Mouse (Mus musculus) kidney, adult 2 months (tissue): ENCODE data around the gene Hoxa9. TPM values are rescaled to one million over a fixed set of nuclear protein-coding genes. Genes with fewer than 3 reads are reported as not detected.

Experiments
- DNase-seq: peaks from one replicate; pipeline ENCODE4 v3.0.0; 2021
- H3K27ac ChIP-seq: fragments of 200-500 bp; 2 replicates; pipeline ENCODE4 v1.5.1; 2012; ENCODE audit warnings: low read depth, low read length, control low read depth, inconsistent platforms; ENCODE audit not compliant: insufficient read depth
- H3K27me3 ChIP-seq: fragments of 200-500 bp; replicated peaks from 2 replicates; pipeline ENCODE4 v1.6.1; 2012; ENCODE audit warnings: mild to moderate bottlenecking, moderate library complexity, low read length, inconsistent platforms; ENCODE audit not compliant: control insufficient read depth, insufficient read depth
- H3K36me3 ChIP-seq: fragments of 200-500 bp; 2 replicates; pipeline ENCODE4 v1.6.1; 2012; ENCODE audit warnings: mild to moderate bottlenecking, moderate library complexity, low read length, inconsistent platforms; ENCODE audit not compliant: control insufficient read depth, insufficient read depth
- H3K4me1 ChIP-seq: fragments of 200-500 bp; 2 replicates; pipeline ENCODE4 v1.6.1; 2011; ENCODE audit warnings: low read length; ENCODE audit not compliant: control insufficient read depth, insufficient read depth
- H3K4me3 ChIP-seq: fragments of 200-500 bp; 2 replicates; pipeline ENCODE4 v1.5.1; 2011; ENCODE audit warnings: mild to moderate bottlenecking, low read depth, low read length, control low read depth; ENCODE audit not compliant: insufficient read depth
- CTCF ChIP-seq: fragments of 200-500 bp; conservative IDR thresholded peaks from 2 replicates; pipeline ENCODE4 v1.5.1; 2011; ENCODE audit warnings: low read depth, mild to moderate bottlenecking, control low read depth, low read length, moderate library complexity, mixed read lengths; ENCODE audit not compliant: insufficient read depth, insufficient read length
- POLR2A ChIP-seq: fragments of 200-500 bp; IDR thresholded peaks from one replicate; pipeline ENCODE4 v1.6.1; 2011; ENCODE audit warnings: low read depth, low read length, control low read depth
- WGBS: fragments of 180-500 bp; shearing (Covaris S2); methylation state at CpG from one replicate; pipeline ENCODE4 v1.1.7; 2018; 5-methylcytosine and 5-hydroxymethylcytosine counted together
- polyA plus RNA-seq: library from polyadenylated mRNA; depleted of rRNA; stranded (reverse); fragments of >200 nt; gene quantifications from 2 replicates; pipeline ENCODE4 v1.2.3, GENCODE M21; 2012

Gene Hoxa9
- polyA plus RNA-seq, 1 experiment = 36.0 TPM

DNA sequence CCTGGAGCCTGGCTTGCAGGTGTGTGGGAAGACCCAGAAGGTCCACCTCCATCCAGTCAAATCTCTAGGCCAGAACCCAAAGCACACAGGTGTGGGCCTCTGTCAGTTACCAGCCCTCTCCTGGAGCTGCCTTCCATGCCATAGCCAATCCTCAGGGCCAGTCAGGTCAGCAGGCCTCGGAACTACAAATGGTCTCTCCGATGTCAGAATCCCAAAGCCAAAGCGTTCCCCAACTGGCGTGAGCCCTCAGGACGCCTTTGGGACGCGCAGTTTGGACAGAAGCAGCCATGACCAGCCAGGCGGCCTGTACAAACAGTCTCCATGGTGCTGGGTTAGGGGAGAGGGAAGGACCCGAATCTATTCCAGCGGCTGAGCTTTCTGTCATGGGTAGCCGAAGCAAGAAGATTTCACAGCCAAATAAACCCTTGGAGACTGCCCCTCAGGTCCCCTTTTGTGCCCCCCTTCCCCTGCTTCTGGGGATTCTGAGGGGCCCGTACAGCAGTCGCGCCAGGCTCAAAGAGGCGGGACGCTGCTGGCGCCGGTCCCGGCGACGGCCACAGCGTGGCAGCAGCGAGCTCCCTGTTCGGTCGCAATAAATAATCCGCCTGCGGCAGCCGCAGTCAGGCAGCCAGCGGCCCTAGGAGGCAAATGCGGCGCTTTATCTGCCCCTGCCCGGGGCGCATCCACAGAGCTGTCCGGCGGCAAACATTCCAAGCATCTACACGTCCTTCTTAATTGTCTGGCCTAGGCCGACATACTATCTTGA lies 19.5 kb downstream of the Hoxa9 start:
- H3K36me3 ChIP-seq = no peaks in the 10 kb centered on the region
- H3K27ac ChIP-seq = peak overlapping the region; percentile 99
- under 1% methylated on average over 37 of the region's 37 CpGs for WGBS
- TF ChIP-seq POLR2A = peak; percentile 56
- peak; percentile 71 for TF ChIP-seq CTCF
- peaks cover 21% of the 10 kb centered on the region for H3K4me1 ChIP-seq
- peak overlapping the region; percentile 87 for H3K4me3 ChIP-seq
- DNase-seq = peak; percentile 92
- no peaks in the 10 kb centered on the region for H3K27me3 ChIP-seq

GRCm38 (mm10) chr6:52209685-52210046 lies 21.2 kb downstream of the Hoxa9 start:
- Histone ChIP-seq H3K4me3 (peak overlapping the region; percentile 39), H3K27ac (peak overlapping the region; percentile 39), H3K36me3 (peaks cover 2% of the 10 kb centered on the region; the same call in 1 of the 2 replicates), H3K27me3 (no peaks in the 10 kb centered on the region), H3K4me1 (peaks cover 16% of the 10 kb centered on the region)
- 16% methylated on average over 12 of the region's 12 CpGs for WGBS
- TF ChIP-seq CTCF (no peak), POLR2A (no peak)
- DNase-seq = no peak

DNA sequence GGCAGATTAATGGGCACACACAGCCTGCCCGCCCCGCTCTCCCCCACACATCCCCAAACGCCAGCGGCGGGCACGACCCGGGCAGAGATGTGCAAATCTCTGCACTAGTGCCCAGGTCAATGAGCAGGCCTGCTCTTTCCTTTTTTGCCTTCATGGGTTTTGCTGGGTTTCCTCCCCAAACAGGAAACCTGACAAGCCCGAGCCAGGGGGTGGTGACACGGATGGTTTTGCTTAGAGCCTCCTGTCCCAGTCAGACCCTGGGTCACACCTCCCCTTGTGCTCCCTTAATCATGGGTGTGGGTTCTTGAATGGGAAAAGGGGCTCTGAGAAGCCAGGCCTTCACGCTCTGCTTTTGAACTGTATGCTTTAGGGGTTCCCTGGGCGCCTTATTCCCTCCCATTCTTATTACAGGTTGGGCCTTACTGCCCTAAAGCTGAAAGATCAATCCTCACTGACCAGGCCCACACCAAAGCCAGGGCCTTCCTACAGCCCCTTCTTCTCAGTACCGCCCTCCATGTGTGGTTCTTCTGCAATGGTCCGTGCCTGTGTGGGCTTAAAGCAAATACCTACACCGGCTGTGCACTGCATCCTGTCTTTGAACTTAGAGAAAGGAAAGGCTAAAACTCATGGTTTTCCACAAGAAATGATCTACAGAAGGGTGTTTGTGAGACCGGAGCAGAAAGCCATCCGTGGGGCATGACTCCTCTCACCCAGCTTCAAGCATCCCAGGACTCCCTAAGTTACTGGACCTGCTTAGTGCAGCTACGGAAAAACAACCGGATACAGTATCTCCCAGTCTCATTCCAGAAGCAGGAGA lies 21.8 kb downstream of the Hoxa9 start:
- DNase-seq = peak; percentile 39
- Histone ChIP-seq H3K4me1 (peaks cover 13% of the 10 kb centered on the region), H3K36me3 (peaks cover 3% of the 10 kb centered on the region; the same call in 1 of the 2 replicates), H3K27me3 (no peaks in the 10 kb centered on the region), H3K4me3 (peak overlapping the region; percentile 39), H3K27ac (peak overlapping the region; percentile 39)
- 10% methylated on average over 18 of the region's 18 CpGs for WGBS
- TF ChIP-seq CTCF (no peak), POLR2A (no peak)

- Histone ChIP-seq H3K27ac (peak within 1 kb of the TSS; percentile 39), H3K4me3 (peak within 1 kb of the TSS; percentile 39), H3K4me1 (peaks cover 13% of the 10 kb centered on the region), H3K36me3 (peaks cover 3% of the 10 kb centered on the region; the same call in 1 of the 2 replicates), H3K27me3 (no peaks in the 10 kb centered on the region)
- TF ChIP-seq POLR2A (no peak), CTCF (no peak)
- WGBS = 6% methylated on average over 47 of the region's 47 CpGs
- peak; percentile 88 for DNase-seq
Measured at GRCm38 (mm10) chr6:52208072-52208867, 22.6 kb downstream of the Hoxa9 start, which contains the start of gene Hoxa6. Hoxa6 (minus strand) TSS chr6:52208722.

DNA sequence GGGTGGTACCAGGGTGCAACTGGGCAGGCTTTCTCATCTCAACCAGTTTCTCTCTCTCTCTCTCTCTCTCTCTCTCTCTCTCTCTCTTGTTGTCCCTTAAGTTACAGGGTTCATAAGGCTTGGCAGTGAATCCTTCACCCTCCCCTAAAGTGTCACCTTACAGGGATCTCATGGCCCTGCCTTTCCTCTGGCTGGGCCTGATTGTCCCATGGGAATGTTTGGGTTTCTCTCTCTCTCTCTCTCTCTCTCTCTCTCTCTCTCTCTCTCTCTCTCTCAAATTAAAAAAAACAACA lies 23.3 kb downstream of the Hoxa9 start:
- Histone ChIP-seq H3K4me1 (peaks cover 13% of the 10 kb centered on the region), H3K27ac (peak overlapping the region; percentile 1; the same call in 1 of the 2 replicates), H3K27me3 (no peaks in the 10 kb centered on the region), H3K4me3 (no peak overlapping the region), H3K36me3 (peaks cover 3% of the 10 kb centered on the region; the same call in 1 of the 2 replicates)
- TF ChIP-seq CTCF = no peak
- TF ChIP-seq POLR2A = no peak
- peak; percentile 5 for DNase-seq

- H3K27me3 ChIP-seq = no peaks in the 10 kb centered on the region
- peaks cover 13% of the 10 kb centered on the region for H3K4me1 ChIP-seq
- no peak for TF ChIP-seq POLR2A
- peak overlapping the region; percentile 1; the same call in 1 of the 2 replicates for H3K27ac ChIP-seq
- DNase-seq = peak; percentile 3
- peaks cover 3% of the 10 kb centered on the region; the same call in 1 of the 2 replicates for H3K36me3 ChIP-seq
- WGBS = 62% methylated on average over 4 of the region's 4 CpGs
- no peak overlapping the region for H3K4me3 ChIP-seq
Measured at GRCm38 (mm10) chr6:52206882-52207683, 23.8 kb downstream of the Hoxa9 start.
